Mouse (Mus musculus) effector memory CD4-positive, alpha-beta T cell, adult 7 months (primary cell): ENCODE results near the gene Ssbp3. TPM values are rescaled to one million over a fixed set of nuclear protein-coding genes. Genes with fewer than 3 reads are reported as not detected.

Experiments used
- polyA plus RNA-seq: library from polyadenylated mRNA; unstranded; fragments of 100-300 nt; shearing (Covaris generic); gene quantifications from one replicate; pipeline ENCODE4 v1.2.1, GENCODE M21; 2017

The Ssbp3 gene
- polyA plus RNA-seq, result 41.2 TPM

GRCm38 (mm10) chr4:106910201-106911172, at the start of gene Ssbp3:
TSS of gene Ssbp3 (plus strand) at chr4:106910701.

GRCm38 (mm10) chr4:107066252-107067124, 156.0 kb downstream of the Ssbp3 start, which contains the start of the genes Mrpl37 and Cyb5rl:
TSS of gene Mrpl37 (minus strand) at chr4:107066868.
TSS of gene Cyb5rl (plus strand) at chr4:107066988.

GRCm38 (mm10) chr4:107096841-107097373, 186.4 kb downstream of the Ssbp3 start, which contains the start of gene Cdcp2:
TSS of gene Cdcp2 (plus strand) at chr4:107096891.

Other genes starting within 250 kb of the Ssbp3 start
- 35.7 TPM for gene Ttc4, start 231.8 kb upstream of the Ssbp3 start, polyA plus RNA-seq
- not detected for gene Mroh7, start 179.8 kb upstream of the Ssbp3 start, polyA plus RNA-seq
- gene Fam151a, start 176.8 kb upstream of the Ssbp3 start, polyA plus RNA-seq, result not detected
- 6.0 TPM for gene Acot11, start 105.7 kb upstream of the Ssbp3 start, polyA plus RNA-seq
- gene Mrpl37, start 156.2 kb downstream of the Ssbp3 start, polyA plus RNA-seq, result 47.6 TPM
- gene Cyb5rl, start 156.3 kb downstream of the Ssbp3 start, polyA plus RNA-seq, result 8.2 TPM
- 0.27 TPM for gene Cdcp2, start 186.2 kb downstream of the Ssbp3 start, polyA plus RNA-seq